Mouse (Mus musculus) brain, embryonic 14.5 days (tissue): ENCODE measurements around the gene Cdh12. TPM values are rescaled to one million over a fixed set of nuclear protein-coding genes. Genes with fewer than 3 reads are reported as not detected.
A peak's percentile ranks its signal among the peaks of the same experiment; 100 is the strongest.
"Not testable (repeated sequence)": the region's sequence is repeated elsewhere in the genome, so short reads cannot be mapped to it uniquely, and the experiment has no call there.

Experiments used
- DNase-seq: peaks from one replicate; pipeline ENCODE4 v3.0.0-alpha.2; 2011; ENCODE audit warnings: low read depth
- CTCF ChIP-seq: fragments of 200-500 bp; IDR thresholded peaks from 2 replicates; pipeline ENCODE4 v1.5.1; 2012; ENCODE audit warnings: inconsistent platforms, mild to moderate bottlenecking, moderate library complexity, borderline replicate concordance; ENCODE audit not compliant: insufficient read depth, insufficient read length; ENCODE audit errors: extremely low read depth
- POLR2A ChIP-seq: fragments of 200-500 bp; IDR thresholded peaks from 2 replicates; pipeline ENCODE4 v1.6.1; 2012; ENCODE audit warnings: mild to moderate bottlenecking, inconsistent platforms, borderline replicate concordance; ENCODE audit not compliant: poor library complexity, insufficient read depth, insufficient read length, severe bottlenecking; ENCODE audit errors: extremely low read depth
- polyA plus RNA-seq: library from polyadenylated mRNA; depleted of rRNA; stranded (reverse); fragments of >200 nt; gene quantifications from 2 replicates; pipeline ENCODE4 v1.2.3, GENCODE M21; 2012

The Cdh12 gene
- polyA plus RNA-seq, 1 experiment, result 2.7 TPM

DNA sequence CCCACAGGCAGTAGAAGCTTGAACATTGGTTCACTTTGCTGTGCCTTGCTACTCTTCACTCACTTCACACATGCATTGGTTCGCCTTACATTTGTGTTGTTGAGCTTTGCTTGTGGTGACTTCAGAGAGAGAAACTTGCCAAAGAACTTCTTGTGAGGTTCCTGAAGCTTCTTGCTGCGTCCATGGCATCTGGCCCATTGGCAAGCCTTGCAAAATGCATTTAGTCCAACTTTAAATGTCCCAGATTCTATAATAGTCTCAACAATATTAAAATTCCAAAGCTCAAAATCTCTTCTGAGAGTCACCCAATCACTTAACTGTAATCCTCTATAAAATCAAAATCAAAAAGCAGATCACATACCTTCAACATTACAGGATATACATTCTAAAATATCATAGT lies 211.2 kb downstream of the Cdh12 start:
- TF ChIP-seq CTCF (no peak), POLR2A (no peak)

DNA sequence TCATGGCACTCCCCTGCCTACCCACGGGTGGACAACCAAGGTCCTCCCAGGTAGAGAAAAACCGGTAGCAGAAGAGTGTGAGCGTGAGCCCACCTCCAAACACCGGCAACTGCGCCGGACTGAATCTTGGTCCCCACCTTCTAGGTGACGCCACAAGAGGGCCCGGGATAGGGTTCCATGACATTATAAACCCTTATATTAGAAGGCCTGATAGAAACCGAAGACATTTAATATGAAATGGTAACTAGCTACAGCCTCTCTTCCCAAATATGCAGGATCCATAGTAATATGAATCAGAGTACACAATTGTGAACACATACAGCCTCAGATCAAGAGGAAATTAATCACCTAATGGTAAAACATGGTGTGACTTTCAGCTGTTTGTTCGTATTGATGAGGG lies 217.6 kb downstream of the Cdh12 start, which contains the start of gene Acot10:
Gene Acot10 (minus strand): TSS at position 101 of the 400 bp plus-strand sequence.
- TF ChIP-seq POLR2A, result no peak
- no peak for TF ChIP-seq CTCF
- DNase-seq, result no peak

More for the DNA sequence above, 211.2 kb downstream of the Cdh12 start:
- DNase-seq, result no peak

DNA sequence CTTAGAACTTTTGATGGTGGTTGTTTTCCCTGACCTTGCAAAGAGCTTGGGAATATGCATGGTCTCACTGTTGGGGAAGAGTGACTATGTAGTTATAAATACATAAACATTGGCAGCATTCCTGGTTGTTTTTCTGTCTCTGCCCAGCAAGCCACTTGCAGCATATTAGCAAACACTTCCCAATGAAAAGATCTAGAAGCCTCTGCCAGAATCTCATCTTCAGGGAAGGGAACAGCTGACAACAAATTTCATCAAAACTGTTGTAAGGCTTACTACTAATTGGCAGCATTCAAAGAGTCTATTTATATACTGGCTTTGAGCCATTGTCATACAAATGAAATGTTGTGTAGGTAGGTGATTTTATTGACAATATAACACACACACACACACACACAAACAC lies 218.3 kb downstream of the Cdh12 start:
- TF ChIP-seq CTCF, result no peak
- TF ChIP-seq POLR2A, result no peak
- peak; percentile 83 for DNase-seq

DNA sequence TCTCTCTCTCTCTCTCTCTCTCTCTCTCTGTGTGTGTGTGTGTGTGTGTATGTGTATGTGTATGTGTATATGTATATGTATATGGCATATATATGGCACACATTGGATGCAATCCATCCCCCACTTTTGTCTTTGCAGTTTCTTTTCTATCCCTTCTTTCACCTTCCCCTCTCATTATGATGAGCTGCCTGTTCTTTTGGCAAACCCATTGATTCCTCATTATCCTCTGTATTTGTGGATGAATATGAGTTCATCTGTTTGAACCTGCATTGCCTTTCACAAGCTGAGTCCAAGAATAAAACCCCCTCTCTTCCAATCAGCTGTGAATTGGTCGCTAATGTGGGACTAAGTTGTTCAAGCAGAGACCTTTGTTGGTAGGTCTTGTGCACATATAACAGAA lies 218.9 kb downstream of the Cdh12 start:
- DNase-seq, result peak; percentile 55
- no peak for TF ChIP-seq CTCF

DNA sequence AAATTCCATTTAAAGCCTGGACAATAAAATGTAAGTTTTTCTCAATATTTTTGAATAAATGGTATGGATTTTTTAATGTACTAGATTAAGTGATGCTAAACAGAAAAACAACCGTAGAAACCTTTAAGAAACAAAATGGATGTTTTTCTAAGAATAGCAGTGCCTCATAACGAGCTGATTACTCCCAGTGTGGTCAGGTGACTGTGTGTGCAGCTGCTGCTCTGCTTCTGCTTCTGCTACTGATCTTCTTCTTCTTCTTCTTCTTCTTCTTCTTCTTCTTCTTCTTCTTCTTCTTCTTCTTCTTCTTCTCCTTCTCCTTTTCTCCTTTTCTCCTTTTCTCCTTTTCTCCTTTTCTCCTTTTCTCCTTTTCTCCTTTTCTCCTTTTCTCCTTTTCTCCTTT lies 220.4 kb downstream of the Cdh12 start:
- not testable (repeated sequence) for DNase-seq

DNA sequence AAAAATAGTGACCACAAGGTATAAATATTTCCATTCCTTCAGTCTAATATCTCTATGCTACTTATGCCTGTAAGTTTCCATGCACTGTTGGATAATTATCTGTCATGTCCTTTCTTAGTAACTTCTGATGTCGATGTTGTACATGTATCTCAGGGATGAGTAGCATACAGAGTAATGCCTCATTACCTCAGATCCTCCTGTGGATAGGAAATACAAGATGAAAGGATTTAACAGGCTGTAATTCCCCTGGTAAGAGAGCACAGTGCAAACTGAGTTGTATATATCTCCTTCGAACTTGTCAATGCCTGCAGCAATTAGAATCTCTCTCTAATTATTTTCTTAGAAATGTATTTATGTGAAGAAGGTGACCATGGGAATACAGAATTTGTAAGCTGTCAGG lies 233.7 kb downstream of the Cdh12 start:
- DNase-seq, result peak; percentile 35
- no peak for TF ChIP-seq POLR2A

DNA sequence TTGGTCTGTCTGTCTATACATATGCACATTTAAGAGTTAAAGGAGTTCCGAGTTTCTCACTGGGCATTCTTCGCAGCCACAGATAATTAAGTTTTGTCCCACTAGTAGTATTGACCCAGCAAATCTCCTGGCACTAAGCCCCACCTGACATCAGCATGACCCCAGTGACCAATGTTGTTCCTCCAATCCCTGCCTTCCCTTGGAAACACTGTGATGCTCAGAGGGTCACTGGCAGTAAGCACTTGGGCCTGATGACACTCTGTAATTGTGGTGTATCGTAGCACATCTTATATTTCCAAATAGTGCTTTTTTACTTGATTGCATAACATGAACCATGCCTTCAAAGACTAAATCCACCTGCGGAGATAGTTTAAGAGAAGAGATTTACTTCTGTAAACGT lies 235.1 kb downstream of the Cdh12 start:
- DNase-seq, result no peak
- TF ChIP-seq POLR2A (no peak), CTCF (no peak)

DNA sequence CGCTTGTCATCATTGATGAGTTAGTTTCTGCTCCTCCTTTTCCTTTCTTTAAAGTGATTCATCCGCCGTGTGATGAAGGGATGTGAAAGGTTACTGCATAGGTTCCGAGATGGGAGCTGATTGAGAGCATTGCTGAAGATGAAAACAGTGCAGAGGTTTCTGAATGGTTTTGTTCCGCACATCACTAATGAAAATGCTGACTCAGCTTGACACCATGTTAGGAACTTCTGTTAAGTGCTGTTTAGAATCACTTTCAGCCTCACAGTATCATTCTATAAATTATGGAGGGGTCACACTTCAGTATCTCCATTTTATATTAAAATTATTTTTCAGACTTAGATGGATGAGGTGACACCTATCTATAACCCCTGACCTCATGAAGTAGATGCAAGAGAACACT lies 247.2 kb downstream of the Cdh12 start:
- TF ChIP-seq CTCF, result no peak
- no peak for TF ChIP-seq POLR2A
- no peak for DNase-seq

DNA sequence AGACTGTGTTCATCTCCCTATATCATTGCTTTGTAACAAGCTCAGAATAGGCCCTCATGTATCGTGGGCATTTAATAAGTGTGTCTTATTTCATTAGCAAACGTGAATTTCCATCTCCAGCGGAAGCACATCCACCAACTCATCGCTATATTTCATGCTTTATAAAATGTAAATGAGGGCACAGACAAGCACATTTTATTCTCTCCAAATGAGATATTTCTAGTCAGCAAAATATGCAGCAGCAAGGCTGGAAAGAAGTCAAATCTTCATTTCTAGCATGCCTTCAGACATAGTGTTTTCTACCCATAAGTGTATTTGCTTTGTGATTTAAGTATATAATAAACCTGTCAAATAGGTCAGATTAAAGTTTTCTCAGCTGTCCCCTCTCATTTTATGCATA lies 262.8 kb downstream of the Cdh12 start:
- no peak for DNase-seq
- TF ChIP-seq CTCF (no peak), POLR2A (no peak)

DNA sequence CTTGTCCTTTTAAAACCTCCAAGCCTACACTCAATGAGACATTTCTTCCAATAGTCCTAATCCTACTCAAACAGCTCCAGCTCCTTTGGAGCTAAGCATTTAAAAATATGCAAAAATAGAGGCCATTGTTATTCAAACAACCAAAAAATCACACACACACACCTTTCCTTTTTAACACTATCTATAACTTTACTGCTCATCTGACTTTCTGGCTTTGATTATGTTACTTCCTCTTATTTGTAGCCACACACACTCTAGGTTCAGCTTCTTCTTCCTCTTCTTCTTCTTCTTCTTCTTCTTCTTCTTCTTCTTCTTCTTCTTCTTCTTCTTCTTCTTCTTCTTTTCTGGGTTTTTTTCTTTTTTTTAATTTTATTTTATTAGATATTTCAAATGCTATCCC lies 323.2 kb downstream of the Cdh12 start:
- TF ChIP-seq CTCF (no peak), POLR2A (no peak)
- DNase-seq, result no peak

DNA sequence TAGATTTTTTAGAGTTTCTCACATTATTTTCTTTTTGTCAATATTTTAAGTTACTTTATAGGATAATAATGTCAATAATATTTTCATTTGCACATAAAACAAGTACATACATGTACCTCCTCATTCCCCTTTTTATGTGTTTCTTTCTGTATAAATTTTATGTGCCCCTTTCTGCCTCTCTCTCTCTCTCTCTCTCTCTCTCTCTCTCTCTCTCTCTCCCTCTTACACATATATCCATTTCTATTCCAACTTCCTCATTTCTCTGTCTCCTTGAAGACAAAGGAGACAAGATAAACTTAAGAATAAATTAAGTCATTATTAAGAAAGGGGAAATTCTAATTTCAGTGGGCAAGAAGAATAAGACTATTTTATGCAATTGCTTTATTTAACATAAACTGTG lies 324.4 kb downstream of the Cdh12 start:
- TF ChIP-seq CTCF (no peak), POLR2A (no peak)
- DNase-seq, result no peak

DNA sequence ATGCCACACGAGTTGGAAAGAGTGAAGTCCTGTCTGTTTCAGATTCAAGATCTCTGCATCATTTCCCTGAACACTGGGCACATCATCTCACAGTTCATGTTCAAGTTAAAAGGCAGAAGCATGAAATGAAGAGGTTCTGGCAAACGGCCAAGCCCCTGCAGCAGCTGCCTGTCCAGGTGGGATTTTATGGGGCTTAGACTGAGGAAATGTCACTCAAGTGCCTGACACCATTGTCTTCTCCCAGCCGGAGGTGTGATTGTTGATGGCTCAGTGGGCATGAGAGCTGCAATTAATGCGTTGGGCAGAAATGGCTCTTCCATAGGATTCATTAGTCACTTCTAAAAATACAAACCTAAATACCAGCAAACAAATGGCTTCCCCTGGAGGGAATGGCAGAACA lies 347.9 kb downstream of the Cdh12 start:
- peak; percentile 72 for DNase-seq
- no peak for TF ChIP-seq CTCF
- TF ChIP-seq POLR2A, result no peak

DNA sequence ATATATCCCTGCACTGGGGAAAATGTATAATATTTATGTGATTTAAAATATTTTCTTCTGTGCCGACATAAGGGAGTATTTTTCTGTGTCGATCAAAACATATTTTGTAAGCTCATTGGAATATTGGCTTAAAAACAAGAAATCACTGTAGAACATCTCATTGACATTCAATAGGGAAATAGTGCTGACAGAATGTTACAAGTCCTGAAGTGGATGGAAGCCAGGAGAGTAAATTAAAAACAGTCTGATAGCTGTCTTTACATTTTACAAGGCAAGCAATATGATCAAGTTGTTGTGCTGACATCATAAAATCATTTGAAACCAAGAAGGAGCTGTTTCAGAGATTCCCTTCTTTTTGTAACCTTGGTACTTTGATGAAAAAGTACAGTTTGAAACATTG lies 349.5 kb downstream of the Cdh12 start:
- peak; percentile 63 for DNase-seq

More for the DNA sequence above, 349.5 kb downstream of the Cdh12 start:
- no peak for TF ChIP-seq CTCF
